Mouse (Mus musculus) cortical plate, adult 2 months (tissue): ENCODE results near the gene Pdp2.

Source experiments
- CTCF ChIP-seq: fragments of 200-500 bp; IDR thresholded peaks from 2 replicates; pipeline ENCODE4 v1.5.1; 2011; ENCODE audit warnings: mild to moderate bottlenecking, control low read depth, low read length; ENCODE audit not compliant: insufficient read depth; ENCODE audit errors: extremely low read depth
- POLR2A ChIP-seq: fragments of 200-500 bp; IDR thresholded peaks from 2 replicates; pipeline ENCODE4 v1.6.1; 2011; ENCODE audit warnings: mild to moderate bottlenecking, low read length, control low read depth; ENCODE audit not compliant: insufficient read depth; ENCODE audit errors: extremely low read depth

GRCm38 (mm10) chr8:104609222-104609621, 18.0 kb downstream of the Pdp2 start:
- TF ChIP-seq CTCF (no peak), POLR2A (no peak)
